Mouse (Mus musculus) liver, embryonic 14.5 days (tissue): Measurements from ENCODE around the gene 4921536K21Rik.

ENCODE experiments used
- CTCF ChIP-seq: IDR thresholded peaks from 2 replicates; pipeline ENCODE4 v1.5.1; 2016; ENCODE audit warnings: antibody characterized with exemption, low read depth, control low read depth
- EP300 ChIP-seq: IDR thresholded peaks from 2 replicates; pipeline ENCODE4 v1.6.1; 2016; ENCODE audit warnings: antibody characterized with exemption, low read depth

- TF ChIP-seq CTCF (no peak), EP300 (no peak)
These were observed 50.8 kb downstream of the 4921536K21Rik start for GRCm38 (mm10) chr11:3843943-3844734.
